Mouse (Mus musculus): ENCODE measurements around the gene Armt1. TPM values are rescaled to one million over a fixed set of nuclear protein-coding genes. Genes with fewer than 3 reads are reported as not detected.

The Armt1 gene
- 5.2 TPM in 1 of 2 replicates, not detected in the other for polyA plus RNA-seq (2012; ENCODE audit: insufficient read depth, low replicate concordance)

GRCm38 (mm10) chr10:4432123-4432931, at the start of gene Armt1, which contains the start of gene Rmnd1:
TSS of gene Armt1 (plus strand) at chr10:4432467.
TSS of gene Rmnd1 (minus strand) at chr10:4432388.
- Histone ChIP-seq H3K4me1 (peaks cover 73% of the 10 kb centered on the region), H3K9me3 (no peaks in the 10 kb centered on the region), H3K36me3 (replicated peaks; ENCODE audit: low read length) (peaks cover 52% of the 10 kb centered on the region), H3K27me3 (replicated peaks) (no peaks in the 10 kb centered on the region), H3K4me3 (replicated peaks) (peak within 1 kb of the TSS; percentile 95)
- TF ChIP-seq FLI1 (IDR thresholded peaks at IDR 0.05; ENCODE audit: low read length): peak; percentile 57; the same call in 1 of the 2 replicates
- TF ChIP-seq GATA1 (IDR thresholded peaks at IDR 0.05; ENCODE audit: borderline replicate concordance, low read length): no peak

- H3K9me3 ChIP-seq: no peaks in the 10 kb centered on the region
- H3K36me3 ChIP-seq (replicated peaks; ENCODE audit: low read length): peaks cover 7% of the 10 kb centered on the region
- TF ChIP-seq GATA1 (IDR thresholded peaks at IDR 0.05; ENCODE audit: borderline replicate concordance, low read length) (no peak), FLI1 (IDR thresholded peaks at IDR 0.05; ENCODE audit: low read length) (no peak)
- no peaks in the 10 kb centered on the region for H3K27me3 ChIP-seq (replicated peaks)
- H3K4me3 ChIP-seq (replicated peaks): no peak overlapping the region
- peaks cover 61% of the 10 kb centered on the region for H3K4me1 ChIP-seq
Measured at GRCm38 (mm10) chr10:4384244-4384643, 48.0 kb upstream of the Armt1 start.

- Histone ChIP-seq H3K4me3 (replicated peaks) (peak overlapping the region; percentile 99), H3K9me3 (no peaks in the 10 kb centered on the region), H3K36me3 (replicated peaks; ENCODE audit: low read length) (peaks cover 22% of the 10 kb centered on the region), H3K4me1 (peaks cover 70% of the 10 kb centered on the region), H3K27me3 (replicated peaks) (no peaks in the 10 kb centered on the region)
- TF ChIP-seq GATA1 (IDR thresholded peaks at IDR 0.05; ENCODE audit: borderline replicate concordance, low read length): no peak
- no peak for TF ChIP-seq FLI1 (IDR thresholded peaks at IDR 0.05; ENCODE audit: low read length)
Measured at GRCm38 (mm10) chr10:4386609-4387591, 45.4 kb upstream of the Armt1 start.

GRCm38 (mm10) chr10:4387701-4388383, 44.4 kb upstream of the Armt1 start, which contains the start of gene Zbtb2:
TSS of gene Zbtb2 (minus strand) at chr10:4388108.
- Histone ChIP-seq H3K9me3 (no peaks in the 10 kb centered on the region), H3K27me3 (replicated peaks) (no peaks in the 10 kb centered on the region), H3K4me1 (peaks cover 73% of the 10 kb centered on the region), H3K36me3 (replicated peaks; ENCODE audit: low read length) (peaks cover 28% of the 10 kb centered on the region), H3K4me3 (replicated peaks) (peak within 1 kb of the TSS; percentile 99)
- TF ChIP-seq FLI1 (IDR thresholded peaks at IDR 0.05; ENCODE audit: low read length) (no peak), GATA1 (IDR thresholded peaks at IDR 0.05; ENCODE audit: borderline replicate concordance, low read length) (no peak)

GRCm38 (mm10) chr10:4388384-4388745, 43.9 kb upstream of the Armt1 start:
- Histone ChIP-seq H3K9me3 (no peaks in the 10 kb centered on the region), H3K36me3 (replicated peaks; ENCODE audit: low read length) (peaks cover 33% of the 10 kb centered on the region), H3K27me3 (replicated peaks) (no peaks in the 10 kb centered on the region), H3K4me1 (peaks cover 73% of the 10 kb centered on the region), H3K4me3 (replicated peaks) (peak overlapping the region; percentile 99)
- no peak for TF ChIP-seq GATA1 (IDR thresholded peaks at IDR 0.05; ENCODE audit: borderline replicate concordance, low read length)
- no peak for TF ChIP-seq FLI1 (IDR thresholded peaks at IDR 0.05; ENCODE audit: low read length)

- Histone ChIP-seq H3K4me1 (peaks cover 69% of the 10 kb centered on the region), H3K4me3 (replicated peaks) (peak overlapping the region; percentile 99), H3K36me3 (replicated peaks; ENCODE audit: low read length) (peaks cover 38% of the 10 kb centered on the region), H3K27me3 (replicated peaks) (no peaks in the 10 kb centered on the region), H3K9me3 (no peaks in the 10 kb centered on the region)
- TF ChIP-seq GATA1 (IDR thresholded peaks at IDR 0.05; ENCODE audit: borderline replicate concordance, low read length) (no peak), FLI1 (IDR thresholded peaks at IDR 0.05; ENCODE audit: low read length) (no peak)
Measured at GRCm38 (mm10) chr10:4389036-4389435, 43.2 kb upstream of the Armt1 start.

GRCm38 (mm10) chr10:4389461-4390112, 42.7 kb upstream of the Armt1 start:
- Histone ChIP-seq H3K4me3 (replicated peaks) (peak overlapping the region; percentile 99), H3K4me1 (peaks cover 68% of the 10 kb centered on the region), H3K9me3 (no peaks in the 10 kb centered on the region), H3K36me3 (replicated peaks; ENCODE audit: low read length) (peaks cover 44% of the 10 kb centered on the region), H3K27me3 (replicated peaks) (no peaks in the 10 kb centered on the region)
- TF ChIP-seq GATA1 (IDR thresholded peaks at IDR 0.05; ENCODE audit: borderline replicate concordance, low read length) (no peak), FLI1 (IDR thresholded peaks at IDR 0.05; ENCODE audit: low read length) (no peak)

- Histone ChIP-seq H3K27me3 (replicated peaks) (no peaks in the 10 kb centered on the region), H3K9me3 (no peaks in the 10 kb centered on the region), H3K36me3 (replicated peaks; ENCODE audit: low read length) (peaks cover 53% of the 10 kb centered on the region), H3K4me1 (peaks cover 69% of the 10 kb centered on the region), H3K4me3 (replicated peaks) (peak overlapping the region; percentile 48)
- TF ChIP-seq GATA1 (IDR thresholded peaks at IDR 0.05; ENCODE audit: borderline replicate concordance, low read length) (no peak), FLI1 (IDR thresholded peaks at IDR 0.05; ENCODE audit: low read length) (no peak)
Measured at GRCm38 (mm10) chr10:4390550-4390949, 41.7 kb upstream of the Armt1 start.

Measured in megakaryocyte, embryonic 14.5 days (primary cell).